Mouse (Mus musculus): ENCODE results near the gene Gm37240. TPM values are rescaled to one million over a fixed set of nuclear protein-coding genes. Genes with fewer than 3 reads are reported as not detected.

The Gm37240 gene
- polyA plus RNA-seq, 1 experiment from 2014 or later = 0.08 TPM

GRCm38 (mm10) chr3:85012889-85013288 is 874.4 kb downstream of the Gm37240 start:
- Histone ChIP-seq H3K4me1 (replicated peaks) (peaks cover 7% of the 10 kb centered on the region; the same call in 1 of the 2 replicates), H3K9ac (no peak overlapping the region), H3K4me3 (no peak overlapping the region), H3K36me3 (no peaks in the 10 kb centered on the region), H3K27me3 (no peaks in the 10 kb centered on the region), H3K27ac (no peak overlapping the region), H3K4me2 (no peak overlapping the region), H3K9me3 (no peaks in the 10 kb centered on the region)
- 83% methylated on average over 6 of the region's 6 CpGs for WGBS
- no peak for ATAC-seq (ENCODE audit: low FRiP score)

DNA sequence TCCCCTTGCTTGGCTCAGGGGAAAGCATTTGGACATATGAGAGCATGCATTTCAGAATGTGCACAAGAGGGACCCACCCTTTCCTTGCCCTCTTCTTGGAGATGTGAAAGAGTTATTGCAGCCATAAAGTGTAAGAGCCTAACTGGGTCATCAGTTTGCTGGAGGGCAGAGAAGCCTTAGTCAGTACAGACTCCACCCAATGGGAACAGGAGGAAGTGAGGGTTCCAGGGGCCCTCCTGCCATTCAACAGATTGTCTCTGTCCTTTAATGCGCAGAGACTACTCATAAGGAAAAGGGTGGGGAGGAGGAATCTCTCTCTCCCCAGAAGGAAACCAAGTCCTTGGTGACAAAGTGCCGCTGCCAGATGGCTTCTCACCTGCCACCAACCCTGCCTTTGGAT is 882.1 kb downstream of the Gm37240 start:
- 83% methylated on average over 2 of the region's 2 CpGs for WGBS
- Histone ChIP-seq H3K9ac (no peak overlapping the region), H3K4me3 (no peak overlapping the region), H3K27me3 (no peaks in the 10 kb centered on the region), H3K4me2 (no peak overlapping the region), H3K4me1 (replicated peaks) (no peaks in the 10 kb centered on the region), H3K27ac (no peak overlapping the region), H3K36me3 (no peaks in the 10 kb centered on the region), H3K9me3 (no peaks in the 10 kb centered on the region)
- no peak for ATAC-seq (ENCODE audit: low FRiP score)

GRCm38 (mm10) chr3:84988880-84989279 is 898.4 kb downstream of the Gm37240 start:
- H3K4me2 ChIP-seq = no peak overlapping the region
- no peaks in the 10 kb centered on the region for H3K36me3 ChIP-seq
- 91% methylated on average over 4 of the region's 4 CpGs for WGBS
- H3K27ac ChIP-seq = no peak overlapping the region
- H3K27me3 ChIP-seq = no peaks in the 10 kb centered on the region
- no peak overlapping the region for H3K9ac ChIP-seq
- H3K9me3 ChIP-seq = no peaks in the 10 kb centered on the region; the same call in 1 of the 2 replicates
- no peak overlapping the region for H3K4me3 ChIP-seq
- ATAC-seq (ENCODE audit: low FRiP score) = no peak
- no peaks in the 10 kb centered on the region for H3K4me1 ChIP-seq (replicated peaks)

DNA sequence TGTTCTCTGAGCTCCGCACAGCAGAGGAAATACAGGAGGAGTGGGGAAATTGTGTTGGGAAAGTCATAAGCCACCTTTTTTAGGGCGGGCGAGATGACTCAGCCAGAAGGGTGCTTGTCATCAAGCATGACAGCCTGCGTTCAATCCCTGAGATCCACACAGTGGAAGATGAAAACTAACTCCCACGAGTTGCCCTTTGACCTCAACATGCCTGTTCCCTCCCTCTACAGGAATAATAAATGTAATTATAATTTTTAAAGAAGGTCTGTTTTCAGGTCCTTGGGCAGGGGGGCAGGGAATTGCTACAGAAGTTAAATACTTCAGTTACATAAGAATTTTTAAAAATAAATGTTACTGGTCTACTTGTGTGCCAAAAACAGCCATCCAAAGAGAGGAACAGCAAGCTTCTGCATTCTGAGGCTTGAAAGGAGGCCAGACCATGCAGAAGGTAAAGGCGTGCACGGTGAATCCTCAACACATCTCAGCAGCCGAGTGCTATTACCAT is 902.1 kb downstream of the Gm37240 start:
- H3K27ac ChIP-seq = no peak overlapping the region
- H3K9me3 ChIP-seq = no peaks in the 10 kb centered on the region
- H3K4me1 ChIP-seq (replicated peaks) = no peaks in the 10 kb centered on the region
- peaks cover 1% of the 10 kb centered on the region for H3K36me3 ChIP-seq
- H3K27me3 ChIP-seq = no peaks in the 10 kb centered on the region
- H3K9ac ChIP-seq = no peak overlapping the region
- no peak for ATAC-seq (ENCODE audit: low FRiP score)
- 93% methylated on average over 8 of the region's 8 CpGs for WGBS
- no peak overlapping the region for H3K4me3 ChIP-seq
- H3K4me2 ChIP-seq = no peak overlapping the region

GRCm38 (mm10) chr3:84982688-84983087 is 904.6 kb downstream of the Gm37240 start:
- WGBS = 78% methylated on average over 4 of the region's 4 CpGs
- H3K4me3 ChIP-seq = no peak overlapping the region
- H3K27me3 ChIP-seq = no peaks in the 10 kb centered on the region
- H3K36me3 ChIP-seq = peaks cover 20% of the 10 kb centered on the region
- no peaks in the 10 kb centered on the region for H3K4me1 ChIP-seq (replicated peaks)
- no peak overlapping the region for H3K9ac ChIP-seq
- ATAC-seq (ENCODE audit: low FRiP score) = no peak
- H3K9me3 ChIP-seq = no peaks in the 10 kb centered on the region
- H3K4me2 ChIP-seq = no peak overlapping the region
- no peak overlapping the region for H3K27ac ChIP-seq

GRCm38 (mm10) chr3:84980158-84980557 is 907.2 kb downstream of the Gm37240 start:
- Histone ChIP-seq H3K27me3 (no peaks in the 10 kb centered on the region), H3K9me3 (no peaks in the 10 kb centered on the region), H3K36me3 (peaks cover 38% of the 10 kb centered on the region), H3K4me2 (no peak overlapping the region), H3K4me3 (no peak overlapping the region), H3K4me1 (replicated peaks) (no peaks in the 10 kb centered on the region), H3K27ac (no peak overlapping the region), H3K9ac (no peak overlapping the region)
- WGBS = 100% methylated on average over 2 of the region's 2 CpGs
- ATAC-seq (ENCODE audit: low FRiP score) = no peak

- no peak overlapping the region for H3K4me3 ChIP-seq
- 94% methylated on average over 11 of the region's 11 CpGs for WGBS
- no peak overlapping the region for H3K9ac ChIP-seq
- no peaks in the 10 kb centered on the region for H3K4me1 ChIP-seq (replicated peaks)
- H3K9me3 ChIP-seq = no peaks in the 10 kb centered on the region
- ATAC-seq (ENCODE audit: low FRiP score) = no peak
- H3K27me3 ChIP-seq = no peaks in the 10 kb centered on the region
- no peak overlapping the region for H3K4me2 ChIP-seq
- peaks cover 51% of the 10 kb centered on the region for H3K36me3 ChIP-seq
- H3K27ac ChIP-seq = no peak overlapping the region
Measured at GRCm38 (mm10) chr3:84978676-84979075, 908.6 kb downstream of the Gm37240 start.

- Histone ChIP-seq H3K36me3 (peaks cover 75% of the 10 kb centered on the region), H3K4me3 (no peak overlapping the region), H3K9me3 (no peaks in the 10 kb centered on the region), H3K27me3 (no peaks in the 10 kb centered on the region), H3K4me1 (replicated peaks) (no peaks in the 10 kb centered on the region), H3K27ac (no peak overlapping the region), H3K9ac (no peak overlapping the region), H3K4me2 (no peak overlapping the region)
- WGBS = 92% methylated on average over 9 of the region's 9 CpGs
- ATAC-seq (ENCODE audit: low FRiP score) = no peak
Measured at GRCm38 (mm10) chr3:84974193-84974592, 913.1 kb downstream of the Gm37240 start.

- WGBS = 94% methylated on average over 2 of the region's 2 CpGs
- H3K4me2 ChIP-seq = no peak overlapping the region
- peaks cover 75% of the 10 kb centered on the region for H3K36me3 ChIP-seq
- no peak overlapping the region for H3K9ac ChIP-seq
- no peak for ATAC-seq (ENCODE audit: low FRiP score)
- no peak overlapping the region for H3K4me3 ChIP-seq
- no peaks in the 10 kb centered on the region for H3K4me1 ChIP-seq (replicated peaks)
- no peak overlapping the region for H3K27ac ChIP-seq
- no peaks in the 10 kb centered on the region for H3K27me3 ChIP-seq
- no peaks in the 10 kb centered on the region for H3K9me3 ChIP-seq
Measured at GRCm38 (mm10) chr3:84972881-84973280, 914.4 kb downstream of the Gm37240 start.

DNA sequence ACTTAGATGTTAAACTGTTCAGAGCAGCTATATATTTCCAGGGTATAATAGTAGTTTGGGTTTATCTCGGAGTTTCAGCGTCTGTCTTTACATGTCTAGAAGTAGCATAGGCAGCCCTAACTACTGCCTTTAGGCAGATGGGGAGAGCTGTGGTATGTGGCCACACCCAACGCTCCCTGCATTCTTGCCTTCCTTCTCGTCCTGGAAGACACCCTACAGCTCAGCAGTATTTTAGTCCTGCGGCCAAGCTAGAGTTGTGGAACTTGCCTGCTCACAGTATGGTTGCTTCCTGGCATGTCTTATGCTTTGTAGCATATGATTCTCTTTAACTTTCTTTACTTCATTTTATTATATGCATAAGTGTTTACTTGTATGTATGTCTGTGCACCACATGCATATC is 915.8 kb downstream of the Gm37240 start:
- Histone ChIP-seq H3K9ac (no peak overlapping the region), H3K4me1 (replicated peaks) (no peaks in the 10 kb centered on the region), H3K9me3 (no peaks in the 10 kb centered on the region), H3K4me2 (no peak overlapping the region), H3K27me3 (no peaks in the 10 kb centered on the region), H3K27ac (no peak overlapping the region), H3K36me3 (peaks cover 68% of the 10 kb centered on the region), H3K4me3 (no peak overlapping the region)
- ATAC-seq (ENCODE audit: low FRiP score) = no peak
- WGBS = 85% methylated on average over 5 of the region's 5 CpGs

DNA sequence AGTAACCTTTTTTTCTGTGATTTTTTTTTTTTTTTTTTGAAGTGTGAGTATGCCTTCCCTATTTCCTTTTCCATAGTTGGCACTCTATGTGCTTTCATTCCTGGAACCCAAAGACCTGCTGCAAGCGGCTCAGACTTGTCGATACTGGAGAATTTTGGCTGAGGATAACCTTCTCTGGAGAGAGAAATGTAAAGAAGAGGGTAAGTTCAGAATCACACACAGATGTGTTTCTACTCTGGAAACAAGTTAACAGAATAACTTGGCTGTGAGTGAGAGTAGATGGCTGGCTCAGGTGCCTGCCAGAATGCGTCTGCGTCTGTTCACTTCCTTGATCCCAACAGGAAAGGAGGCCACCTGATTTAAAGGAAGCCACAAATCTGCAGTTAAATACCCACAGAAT is 920.0 kb downstream of the Gm37240 start:
- H3K9ac ChIP-seq = no peak overlapping the region
- ATAC-seq (ENCODE audit: low FRiP score) = no peak
- no peak overlapping the region for H3K4me2 ChIP-seq
- H3K9me3 ChIP-seq = no peaks in the 10 kb centered on the region
- no peak overlapping the region for H3K27ac ChIP-seq
- H3K4me1 ChIP-seq (replicated peaks) = no peaks in the 10 kb centered on the region
- no peaks in the 10 kb centered on the region for H3K27me3 ChIP-seq
- H3K4me3 ChIP-seq = no peak overlapping the region
- 97% methylated on average over 4 of the region's 4 CpGs for WGBS
- H3K36me3 ChIP-seq = peaks cover 41% of the 10 kb centered on the region

- H3K27ac ChIP-seq = no peak overlapping the region
- H3K4me1 ChIP-seq (replicated peaks) = no peaks in the 10 kb centered on the region
- WGBS = 91% methylated on average over 5 of the region's 5 CpGs
- H3K9me3 ChIP-seq = no peaks in the 10 kb centered on the region
- no peak overlapping the region for H3K4me2 ChIP-seq
- H3K9ac ChIP-seq = no peak overlapping the region
- H3K36me3 ChIP-seq = peaks cover 29% of the 10 kb centered on the region
- H3K4me3 ChIP-seq = no peak overlapping the region
- H3K27me3 ChIP-seq = no peaks in the 10 kb centered on the region
- no peak for ATAC-seq (ENCODE audit: low FRiP score)
Measured at GRCm38 (mm10) chr3:84965156-84965555, 922.2 kb downstream of the Gm37240 start.

- WGBS = 43% methylated on average over 4 of the region's 4 CpGs
- H3K27ac ChIP-seq = no peak overlapping the region
- peaks cover 8% of the 10 kb centered on the region for H3K36me3 ChIP-seq
- H3K4me2 ChIP-seq = no peak overlapping the region
- H3K9me3 ChIP-seq = no peaks in the 10 kb centered on the region
- H3K9ac ChIP-seq = no peak overlapping the region
- H3K4me1 ChIP-seq (replicated peaks) = peaks cover 10% of the 10 kb centered on the region
- H3K4me3 ChIP-seq = no peak overlapping the region
- H3K27me3 ChIP-seq = no peaks in the 10 kb centered on the region
- no peak for ATAC-seq (ENCODE audit: low FRiP score)
Measured at GRCm38 (mm10) chr3:84955857-84956256, 931.5 kb downstream of the Gm37240 start.
